Mouse (Mus musculus): Measurements from ENCODE around the gene Wdsub1.

GRCm38 (mm10) chr2:59876482-59876881 lies 5.9 kb downstream of the Wdsub1 start:
- no peak for TF ChIP-seq CTCF (IDR thresholded peaks at IDR 0.05)
- TF ChIP-seq EP300 (IDR thresholded peaks at IDR 0.05), result no peak

Data from lung, postnatal 0 days (tissue).